Mouse (Mus musculus) myocyte (in vitro differentiated cells): ENCODE results near the gene Ablim2.

ENCODE experiments used
- E2F4 ChIP-seq: IDR thresholded peaks from one replicate; pipeline ENCODE4 v1.6.1; 2011; ENCODE audit warnings: mild to moderate bottlenecking, control low read depth, moderate library complexity; ENCODE audit not compliant: insufficient read depth
- MAX ChIP-seq: IDR thresholded peaks from one replicate; pipeline ENCODE4 v1.6.1; 2011; ENCODE audit warnings: low read depth, mild to moderate bottlenecking, control low read depth
- POLR2A ChIP-seq: IDR thresholded peaks from one replicate; pipeline ENCODE4 v1.6.1; 2011; ENCODE audit warnings: low read depth, mild to moderate bottlenecking, control low read depth, moderate library complexity; ENCODE audit not compliant: insufficient read length
- REST ChIP-seq: IDR thresholded peaks from one replicate; pipeline ENCODE4 v1.6.1; 2011; ENCODE audit warnings: mild to moderate bottlenecking, control low read depth, moderate library complexity; ENCODE audit not compliant: insufficient read depth, insufficient read length
- TCF12 ChIP-seq: IDR thresholded peaks from one replicate; pipeline ENCODE4 v1.6.1; 2011; ENCODE audit warnings: mild to moderate bottlenecking, control low read depth; ENCODE audit not compliant: poor library complexity, insufficient read depth, severe bottlenecking
- USF1 ChIP-seq: IDR thresholded peaks from one replicate; pipeline ENCODE4 v1.6.1; 2011; ENCODE audit warnings: low read depth, mild to moderate bottlenecking, control low read depth, moderate library complexity

- TF ChIP-seq TCF12 (no peak), POLR2A (no peak), MAX (no peak), E2F4 (no peak), USF1 (no peak), REST (no peak)
These were observed 158.1 kb downstream of the Ablim2 start for GRCm38 (mm10) chr5:35915629-35916300.
